Mouse (Mus musculus): ENCODE results near the gene 2210408I21Rik. TPM values are rescaled to one million over a fixed set of nuclear protein-coding genes. Genes with fewer than 3 reads are reported as not detected.

Gene 2210408I21Rik
- polyA plus RNA-seq, 1 experiment, result 0.92 TPM

- no peak overlapping the region for H3K4me3 ChIP-seq (ENCODE audit: insufficient read depth, low read depth, low read length)
- H3K27ac ChIP-seq (ENCODE audit: insufficient read depth, low read depth, low read length), result no peak overlapping the region
- DNase-seq, result no peak
- H3K36me3 ChIP-seq (ENCODE audit: control insufficient read depth, insufficient read depth, low read length), result no peaks in the 10 kb centered on the region
- no peaks in the 10 kb centered on the region for H3K27me3 ChIP-seq (replicated peaks; ENCODE audit: control insufficient read depth, insufficient read depth, low read length)
- no peaks in the 10 kb centered on the region for H3K4me1 ChIP-seq (ENCODE audit: control insufficient read depth, insufficient read depth, low read length)
- 75% methylated on average over 2 of the region's 2 CpGs for WGBS
- no peak for TF ChIP-seq POLR2A (IDR thresholded peaks at IDR 0.05; ENCODE audit: low read depth, low read length)
- no peak for TF ChIP-seq CTCF (conservative IDR thresholded peaks at IDR 0.05; ENCODE audit: insufficient read depth, insufficient read length, low read depth, low read length)
Measured at GRCm38 (mm10) chr13:77215460-77215859, 80.1 kb downstream of the 2210408I21Rik start.

GRCm38 (mm10) chr13:77217672-77218280 is 82.4 kb downstream of the 2210408I21Rik start:
- Histone ChIP-seq H3K4me1 (ENCODE audit: control insufficient read depth, insufficient read depth, low read length) (no peaks in the 10 kb centered on the region), H3K4me3 (ENCODE audit: insufficient read depth, low read depth, low read length) (no peak overlapping the region), H3K27ac (ENCODE audit: insufficient read depth, low read depth, low read length) (no peak overlapping the region), H3K27me3 (replicated peaks; ENCODE audit: control insufficient read depth, insufficient read depth, low read length) (no peaks in the 10 kb centered on the region), H3K36me3 (ENCODE audit: control insufficient read depth, insufficient read depth, low read length) (no peaks in the 10 kb centered on the region)
- DNase-seq, result no peak
- TF ChIP-seq CTCF (conservative IDR thresholded peaks at IDR 0.05; ENCODE audit: insufficient read depth, insufficient read length, low read depth, low read length) (no peak), POLR2A (IDR thresholded peaks at IDR 0.05; ENCODE audit: low read depth, low read length) (no peak)
- 88% methylated on average over 4 of the region's 4 CpGs for WGBS

GRCm38 (mm10) chr13:77221072-77221471 is 85.7 kb downstream of the 2210408I21Rik start:
- Histone ChIP-seq H3K4me1 (ENCODE audit: control insufficient read depth, insufficient read depth, low read length) (no peaks in the 10 kb centered on the region), H3K27ac (ENCODE audit: insufficient read depth, low read depth, low read length) (no peak overlapping the region), H3K27me3 (replicated peaks; ENCODE audit: control insufficient read depth, insufficient read depth, low read length) (no peaks in the 10 kb centered on the region), H3K4me3 (ENCODE audit: insufficient read depth, low read depth, low read length) (no peak overlapping the region), H3K36me3 (ENCODE audit: control insufficient read depth, insufficient read depth, low read length) (no peaks in the 10 kb centered on the region)
- no peak for TF ChIP-seq POLR2A (IDR thresholded peaks at IDR 0.05; ENCODE audit: low read depth, low read length)
- DNase-seq, result no peak
- 77% methylated on average over 2 of the region's 2 CpGs for WGBS

- no peaks in the 10 kb centered on the region for H3K4me1 ChIP-seq (ENCODE audit: control insufficient read depth, insufficient read depth, low read length)
- TF ChIP-seq POLR2A (IDR thresholded peaks at IDR 0.05; ENCODE audit: low read depth, low read length) (no peak), CTCF (conservative IDR thresholded peaks at IDR 0.05; ENCODE audit: insufficient read depth, insufficient read length, low read depth, low read length) (no peak)
- H3K36me3 ChIP-seq (ENCODE audit: control insufficient read depth, insufficient read depth, low read length), result no peaks in the 10 kb centered on the region
- H3K27ac ChIP-seq (ENCODE audit: insufficient read depth, low read depth, low read length), result no peak overlapping the region
- H3K4me3 ChIP-seq (ENCODE audit: insufficient read depth, low read depth, low read length), result no peak overlapping the region
- no peak for DNase-seq
- 70% methylated on average over 6 of the region's 6 CpGs for WGBS
- no peaks in the 10 kb centered on the region for H3K27me3 ChIP-seq (replicated peaks; ENCODE audit: control insufficient read depth, insufficient read depth, low read length)
Measured at GRCm38 (mm10) chr13:77256541-77256940, 121.2 kb downstream of the 2210408I21Rik start.

DNA sequence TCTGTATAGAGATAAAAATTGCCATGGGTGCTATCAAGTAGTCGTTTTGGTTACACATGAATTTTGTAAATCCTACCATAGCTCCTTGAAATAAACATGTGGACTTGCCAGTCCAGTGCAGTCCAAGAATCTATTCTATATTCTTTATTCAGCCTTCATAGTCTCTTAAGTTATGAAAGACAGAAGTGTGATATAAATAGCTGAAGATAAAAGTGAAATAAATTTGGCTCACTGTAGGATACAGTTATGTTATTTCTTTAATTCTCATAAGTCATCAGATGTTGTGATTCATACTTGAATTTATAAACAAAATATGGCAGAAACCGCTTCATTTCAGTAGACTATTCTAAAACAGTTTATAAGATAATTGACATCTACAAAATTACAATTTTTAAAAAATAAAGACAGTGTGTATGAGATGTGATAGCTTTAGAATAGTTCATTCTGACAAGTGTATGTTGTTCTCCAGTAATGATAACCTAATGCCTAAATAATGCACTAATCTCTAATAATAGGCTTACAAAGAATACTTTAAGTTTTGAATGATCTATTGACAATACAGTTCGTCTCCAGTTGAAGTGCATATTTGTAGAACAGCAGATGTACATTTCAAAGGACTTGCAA is 127.5 kb downstream of the 2210408I21Rik start:
- TF ChIP-seq POLR2A (IDR thresholded peaks at IDR 0.05; ENCODE audit: low read depth, low read length) (no peak), CTCF (conservative IDR thresholded peaks at IDR 0.05; ENCODE audit: insufficient read depth, insufficient read length, low read depth, low read length) (no peak)
- WGBS, result 66% methylated on average over 3 of the region's 3 CpGs
- Histone ChIP-seq H3K27ac (ENCODE audit: insufficient read depth, low read depth, low read length) (no peak overlapping the region), H3K36me3 (ENCODE audit: control insufficient read depth, insufficient read depth, low read length) (no peaks in the 10 kb centered on the region), H3K4me1 (ENCODE audit: control insufficient read depth, insufficient read depth, low read length) (no peaks in the 10 kb centered on the region), H3K4me3 (ENCODE audit: insufficient read depth, low read depth, low read length) (no peak overlapping the region), H3K27me3 (replicated peaks; ENCODE audit: control insufficient read depth, insufficient read depth, low read length) (no peaks in the 10 kb centered on the region)
- no peak for DNase-seq

DNA sequence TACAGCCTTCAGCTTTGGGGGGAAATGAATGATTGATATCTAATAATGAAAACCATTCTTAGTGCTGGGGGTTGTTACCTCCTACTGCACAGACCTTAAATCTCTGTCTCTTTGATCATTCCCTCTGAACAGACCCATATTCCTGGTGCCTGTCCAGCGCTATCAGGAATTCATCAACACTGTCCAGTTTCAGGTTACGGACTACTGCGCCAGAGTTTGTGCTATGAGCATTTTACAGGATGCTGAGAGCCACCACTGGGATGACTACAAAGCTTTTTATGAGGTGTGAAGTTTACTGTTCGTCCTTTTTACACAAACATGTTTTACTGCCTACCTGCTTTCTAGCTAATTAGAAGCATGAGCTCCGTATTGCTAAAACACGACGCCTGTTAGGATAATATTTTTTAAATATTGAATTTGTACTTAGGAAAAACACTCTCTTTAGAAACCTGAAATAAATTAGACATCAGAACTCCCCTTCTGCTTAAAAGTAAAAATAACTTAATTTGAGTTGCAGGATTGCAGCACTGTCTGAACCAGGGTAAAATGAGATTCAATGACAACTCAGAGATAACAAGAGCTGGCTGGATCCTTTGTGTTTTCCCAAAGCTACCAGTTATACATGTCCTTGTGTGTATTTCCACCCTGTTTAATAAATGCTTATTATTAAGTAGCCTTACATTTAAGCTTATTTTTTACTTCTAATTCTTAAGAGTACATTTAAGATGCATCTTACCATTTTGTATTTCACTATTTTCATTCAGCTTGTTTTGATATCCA is 128.2 kb downstream of the 2210408I21Rik start:
- H3K4me1 ChIP-seq (ENCODE audit: control insufficient read depth, insufficient read depth, low read length), result no peaks in the 10 kb centered on the region
- TF ChIP-seq POLR2A (IDR thresholded peaks at IDR 0.05; ENCODE audit: low read depth, low read length) (no peak), CTCF (conservative IDR thresholded peaks at IDR 0.05; ENCODE audit: insufficient read depth, insufficient read length, low read depth, low read length) (no peak)
- WGBS, result 54% methylated on average over 7 of the region's 7 CpGs
- no peak overlapping the region for H3K27ac ChIP-seq (ENCODE audit: insufficient read depth, low read depth, low read length)
- no peak for DNase-seq
- no peaks in the 10 kb centered on the region for H3K27me3 ChIP-seq (replicated peaks; ENCODE audit: control insufficient read depth, insufficient read depth, low read length)
- H3K36me3 ChIP-seq (ENCODE audit: control insufficient read depth, insufficient read depth, low read length), result no peaks in the 10 kb centered on the region
- no peak overlapping the region for H3K4me3 ChIP-seq (ENCODE audit: insufficient read depth, low read depth, low read length)

DNA sequence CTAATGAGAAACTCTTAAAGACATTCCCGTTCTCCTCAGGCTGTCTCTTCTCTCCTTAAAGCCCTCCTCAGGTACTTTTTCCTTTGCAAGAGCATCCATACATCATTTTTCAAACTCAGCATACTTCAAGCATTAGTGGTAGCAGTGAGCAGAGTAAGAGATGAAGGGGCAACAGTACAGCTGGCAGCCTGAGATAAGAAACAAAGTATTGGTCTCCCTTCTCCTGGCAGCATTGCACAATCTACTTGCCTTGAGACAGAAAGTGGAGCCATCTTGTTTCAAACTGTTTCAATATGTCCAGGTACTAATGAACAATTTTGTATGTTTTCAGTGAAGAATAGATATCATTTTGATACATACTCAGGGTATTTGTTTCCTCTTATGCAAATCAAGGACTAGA is 129.1 kb downstream of the 2210408I21Rik start:
- Histone ChIP-seq H3K27ac (ENCODE audit: insufficient read depth, low read depth, low read length) (no peak overlapping the region), H3K4me3 (ENCODE audit: insufficient read depth, low read depth, low read length) (no peak overlapping the region), H3K4me1 (ENCODE audit: control insufficient read depth, insufficient read depth, low read length) (no peaks in the 10 kb centered on the region), H3K27me3 (replicated peaks; ENCODE audit: control insufficient read depth, insufficient read depth, low read length) (no peaks in the 10 kb centered on the region), H3K36me3 (ENCODE audit: control insufficient read depth, insufficient read depth, low read length) (no peaks in the 10 kb centered on the region)
- no peak for DNase-seq
- WGBS, result 46% methylated on average over 1 of the region's 1 CpGs
- TF ChIP-seq POLR2A (IDR thresholded peaks at IDR 0.05; ENCODE audit: low read depth, low read length), result no peak
